Mouse (Mus musculus) CH12F3 (cell line): Measurements from ENCODE around the gene Oas1h.
"Not testable (repeated sequence)": the region's sequence is repeated elsewhere in the genome, so short reads cannot be mapped to it uniquely, and the experiment has no call there.

Experiments used
- in situ Hi-C: fragments of 300-500 bp; cut with MboI; formaldehyde crosslinking; loops from 2 replicates; pipeline ENCODE4 v1.14.3; 2020; ENCODE audit warnings: low sequenced_read_pairs

Gene Oas1h

DNA sequence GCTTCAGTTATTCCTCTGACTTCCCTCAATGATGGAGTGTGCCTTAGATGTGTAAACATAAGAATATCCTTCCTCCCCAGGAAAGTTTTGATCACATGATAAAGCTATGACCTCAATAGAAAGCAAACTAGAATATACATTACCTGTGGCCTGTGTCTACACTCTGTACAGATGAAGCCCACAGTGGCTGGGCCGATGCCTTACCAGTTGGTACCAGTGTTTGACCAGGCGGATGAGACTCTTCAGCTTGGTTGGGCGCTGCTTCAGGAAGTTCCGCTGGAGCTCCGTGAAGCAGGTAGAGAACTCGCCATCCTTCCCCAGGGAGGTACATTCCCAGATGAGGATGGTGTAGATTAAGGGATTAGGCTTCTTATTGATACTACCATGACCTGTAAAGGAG, 20.5 kb downstream of the Oas1h start:
- in situ Hi-C loops = not testable (repeated sequence)

DNA sequence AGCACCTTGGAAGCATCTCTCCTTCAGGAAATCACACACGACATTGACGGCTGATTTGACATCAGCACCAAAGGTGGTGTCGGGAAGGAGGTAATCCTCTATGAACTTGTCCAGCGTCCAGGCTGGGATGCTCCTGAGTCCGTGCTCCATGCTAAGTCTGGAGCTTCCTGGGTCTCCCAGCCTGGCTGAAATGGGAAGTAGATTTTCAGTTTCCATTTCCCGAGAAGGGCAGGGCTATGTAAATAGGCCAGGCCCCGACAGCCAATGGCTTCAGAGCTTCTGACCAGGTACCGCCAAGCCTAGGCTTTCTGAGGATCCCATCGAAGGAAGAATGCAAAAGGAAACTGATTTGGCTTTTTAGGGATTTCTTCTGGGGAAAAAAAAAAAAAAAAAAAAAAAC, 26.2 kb downstream of the Oas1h start, which contains the start of gene Oas1g:
Gene Oas1g (minus strand): TSS at position 201 of the 400 bp plus-strand sequence.
- in situ Hi-C loops = not testable (repeated sequence)

GRCm38 (mm10) chr5:120887831-120888230, 26.6 kb downstream of the Oas1h start:
- in situ Hi-C loops = no loop called here

DNA sequence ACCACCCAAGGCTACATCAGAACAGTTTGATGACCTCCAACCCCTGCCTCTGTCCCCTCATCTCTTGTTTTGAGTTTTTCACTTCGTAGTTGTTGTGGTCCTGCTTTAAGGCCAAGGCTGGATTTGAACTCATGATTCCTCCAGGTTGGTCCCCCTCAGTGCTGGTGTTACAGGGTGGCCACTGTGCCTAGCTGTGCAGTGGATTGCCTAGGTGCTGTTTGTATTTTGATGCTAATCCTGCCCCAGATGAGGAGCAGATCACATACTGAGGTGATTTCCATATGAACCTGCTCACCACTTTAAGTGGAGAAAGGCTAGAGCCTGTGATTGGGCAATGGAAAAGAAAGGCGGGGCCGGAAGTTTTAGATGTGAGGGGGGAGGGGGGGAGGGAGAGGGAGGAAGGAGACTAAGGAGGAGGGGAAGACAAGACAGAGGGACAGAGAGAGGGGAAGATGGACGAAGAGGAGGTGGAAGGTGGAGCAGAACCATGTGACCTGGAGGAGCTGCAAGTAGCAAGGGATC, 27.1 kb downstream of the Oas1h start:
- in situ Hi-C loops = not testable (repeated sequence)

DNA sequence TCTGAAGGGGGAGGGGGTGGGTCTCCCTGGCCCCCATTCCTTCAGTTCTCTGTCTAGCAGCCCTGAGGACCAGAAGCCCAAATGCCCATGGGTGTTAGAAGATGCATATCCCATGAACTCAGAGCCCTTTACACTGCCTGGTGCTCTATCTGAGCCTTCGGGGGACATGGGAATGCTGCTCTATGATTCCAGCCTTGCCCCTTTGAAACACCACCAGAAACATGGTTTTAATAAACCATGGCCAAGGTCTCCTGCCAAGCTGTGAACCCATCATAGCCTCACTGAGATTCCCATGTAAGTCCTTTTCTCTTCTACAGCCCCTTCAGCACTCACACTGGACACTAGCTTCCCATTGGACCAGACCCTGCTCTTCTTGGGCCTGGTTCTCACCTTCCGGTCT, 28.8 kb downstream of the Oas1h start:
- in situ Hi-C loops = no loop called here

- in situ Hi-C loops = no loop called here
Observed at GRCm38 (mm10) chr5:120890991-120891390, 29.8 kb downstream of the Oas1h start.

GRCm38 (mm10) chr5:120891566-120892242, 30.5 kb downstream of the Oas1h start:
- in situ Hi-C loops = not testable (repeated sequence)

GRCm38 (mm10) chr5:120892243-120892660, 31.0 kb downstream of the Oas1h start:
- in situ Hi-C loops = no loop called here

DNA sequence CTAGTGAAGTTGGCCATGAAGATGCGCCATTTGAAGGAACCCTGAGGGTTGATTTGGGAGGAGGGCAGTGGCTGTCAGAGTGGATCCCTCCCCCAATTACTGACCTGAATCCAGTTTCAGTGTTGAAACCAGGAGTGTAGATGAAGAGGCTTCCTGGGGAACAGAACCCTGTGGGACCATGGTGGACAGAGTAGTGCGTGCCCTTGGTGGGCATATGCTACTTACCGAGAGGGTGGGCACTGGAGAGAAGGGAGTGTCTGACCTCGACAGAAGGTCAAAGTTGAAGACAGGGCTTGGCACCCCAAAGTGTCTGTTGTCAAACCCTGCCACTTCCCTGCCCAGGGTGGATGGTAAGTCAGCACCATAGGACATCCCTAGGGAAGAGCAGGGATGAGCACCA, 32.6 kb downstream of the Oas1h start:
- in situ Hi-C loops = not testable (repeated sequence)

- in situ Hi-C loops = not testable (repeated sequence)
Observed at GRCm38 (mm10) chr5:120894692-120895091, 33.5 kb downstream of the Oas1h start.

DNA sequence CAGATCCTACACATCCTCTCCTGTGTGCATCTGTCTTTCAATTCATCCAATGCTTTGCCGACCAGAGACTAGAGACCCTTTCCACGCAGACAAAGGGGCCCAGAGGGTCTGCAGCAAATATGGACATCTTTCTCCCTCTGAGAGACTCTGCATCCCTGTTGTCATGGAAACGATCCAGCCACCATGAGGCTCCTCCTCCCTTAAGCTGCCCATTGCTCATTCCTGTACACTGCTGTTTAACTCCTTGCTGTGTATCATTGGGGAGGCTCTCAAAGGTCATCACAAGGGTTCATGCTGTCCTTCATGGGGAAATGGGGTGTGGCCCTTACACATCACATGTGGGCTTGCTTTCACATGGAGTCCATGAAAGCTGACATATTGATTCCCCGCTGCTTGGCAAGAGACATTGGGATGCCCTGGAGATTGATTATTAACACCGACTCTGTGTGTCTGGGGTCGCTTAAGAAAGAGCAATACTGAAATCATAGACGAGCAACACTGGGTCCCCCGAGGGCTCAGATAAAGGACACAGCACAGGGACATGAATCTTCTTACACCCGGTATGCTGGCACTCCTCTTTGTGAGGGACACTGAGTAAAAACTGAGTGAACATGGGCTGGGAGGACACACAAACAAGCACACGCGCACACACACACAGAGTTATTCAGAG, 34.1 kb downstream of the Oas1h start:
- in situ Hi-C loops = no loop called here

- in situ Hi-C loops = no loop called here
Observed at GRCm38 (mm10) chr5:120898307-120898706, 37.1 kb downstream of the Oas1h start.

DNA sequence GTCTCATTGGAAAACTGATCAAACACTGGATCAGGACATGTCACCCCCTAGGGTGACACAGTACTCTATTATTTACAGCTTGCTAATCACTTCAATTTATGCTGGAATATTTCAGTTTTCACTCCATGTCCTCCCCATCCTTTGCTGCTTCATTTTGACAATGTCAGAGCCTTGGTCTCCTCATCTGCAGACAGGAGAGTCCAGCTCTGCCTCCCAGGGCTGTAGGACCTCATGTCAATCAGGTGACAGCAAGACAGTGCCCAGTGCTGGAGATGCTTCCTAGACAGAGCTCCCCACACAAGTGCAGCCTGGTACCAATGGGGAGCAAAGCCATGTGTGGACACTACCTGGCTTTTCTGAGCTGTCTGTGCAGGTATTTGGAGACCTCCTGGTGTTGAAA, 37.5 kb downstream of the Oas1h start:
- in situ Hi-C loops = no loop called here

GRCm38 (mm10) chr5:120900666-120901065, 39.4 kb downstream of the Oas1h start:
- in situ Hi-C loops = no loop called here

- in situ Hi-C loops = no loop called here
Observed at GRCm38 (mm10) chr5:120902056-120902455, 40.8 kb downstream of the Oas1h start.

GRCm38 (mm10) chr5:120906791-120907733, 45.8 kb downstream of the Oas1h start, which contains the start of gene Oas1a:
TSS of gene Oas1a (minus strand) at chr5:120907521.
- in situ Hi-C loops = not testable (repeated sequence)

- in situ Hi-C loops = no loop called here
Observed at GRCm38 (mm10) chr5:120908196-120908920, 47.1 kb downstream of the Oas1h start.

DNA sequence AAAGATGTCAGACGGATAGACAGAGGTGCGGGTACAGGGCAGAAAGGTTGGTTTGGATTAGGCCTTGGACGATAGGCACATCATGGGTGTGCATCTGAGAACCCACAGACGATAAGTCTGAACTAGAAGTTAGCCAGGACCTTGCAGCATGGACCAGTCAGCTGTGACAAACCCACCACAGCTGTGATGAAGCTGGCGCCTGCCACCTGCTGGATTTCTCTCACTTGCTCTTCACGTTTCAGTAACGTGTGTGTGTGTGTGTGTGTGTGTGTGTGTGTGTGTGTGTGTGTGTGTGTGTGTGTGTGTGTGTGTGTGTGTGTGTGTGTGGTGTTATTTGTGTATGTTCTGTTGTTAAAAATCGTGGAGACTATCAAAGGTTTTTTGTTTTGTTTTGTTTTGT, 53.0 kb downstream of the Oas1h start, which contains the start of gene Oas1d:
Gene Oas1d (plus strand): TSS at position 333 of the 400 bp plus-strand sequence.
- in situ Hi-C loops = not testable (repeated sequence)

DNA sequence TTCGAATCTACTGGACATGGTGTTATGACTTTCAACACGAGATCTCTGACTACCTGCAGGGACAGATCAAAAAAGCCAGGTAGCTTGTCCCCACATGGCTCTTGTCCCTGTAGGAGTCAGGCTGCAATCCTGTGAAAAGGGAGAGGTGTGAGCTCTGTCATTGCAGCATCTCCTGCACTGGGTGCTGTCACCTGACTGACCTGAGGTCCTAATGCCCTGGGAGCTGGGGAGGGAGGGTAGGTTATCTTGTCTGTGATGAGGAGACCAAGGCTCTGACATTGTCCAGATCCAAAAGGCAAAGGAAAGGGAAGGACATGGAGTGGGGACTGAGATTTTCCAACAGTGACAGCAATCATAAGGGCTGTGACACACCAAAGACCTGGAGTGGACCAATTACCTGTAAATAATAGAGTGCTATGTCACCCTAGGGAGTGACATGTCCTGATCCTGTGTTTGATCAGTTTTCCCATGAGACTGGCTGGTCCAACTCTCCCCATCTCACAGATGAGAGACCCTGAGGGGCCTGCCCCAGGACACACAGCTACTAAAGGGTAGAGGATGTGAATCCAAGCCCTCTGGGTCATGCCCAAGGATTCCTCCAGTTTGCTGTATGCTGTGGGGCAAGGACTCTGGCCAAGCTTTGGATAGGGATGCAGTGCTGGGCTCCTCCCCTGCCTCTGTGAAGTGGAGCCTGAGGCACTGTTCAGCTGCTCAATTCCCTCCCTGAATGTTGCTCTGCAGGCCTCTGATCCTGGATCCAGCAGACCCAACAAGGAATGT, 58.1 kb downstream of the Oas1h start:
- in situ Hi-C loops = not testable (repeated sequence)
